Mouse (Mus musculus): ENCODE measurements around the gene Hectd4. TPM values are rescaled to one million over a fixed set of nuclear protein-coding genes. Genes with fewer than 3 reads are reported as not detected.

The Hectd4 gene
- polyA plus RNA-seq, 1 experiment from 2014 or later, result 14.9 TPM

- Histone ChIP-seq H3K4me3 (no peak overlapping the region), H3K4me2 (replicated peaks) (no peak overlapping the region), H3K9ac (replicated peaks) (no peak overlapping the region), H3K27ac (replicated peaks) (no peak overlapping the region), H3K36me3 (no peaks in the 10 kb centered on the region), H3K27me3 (no peaks in the 10 kb centered on the region), H3K4me1 (peaks cover 2% of the 10 kb centered on the region; the same call in 1 of the 2 replicates), H3K9me3 (no peaks in the 10 kb centered on the region)
- no peak for ATAC-seq (ENCODE audit: low FRiP score, low read depth)
- 74% methylated on average over 1 of the region's 1 CpGs for WGBS
Observed at GRCm38 (mm10) chr5:121242261-121242660, 22.2 kb downstream of the Hectd4 start.

GRCm38 (mm10) chr5:121242701-121243100 lies 22.7 kb downstream of the Hectd4 start:
- H3K9ac ChIP-seq (replicated peaks), result no peak overlapping the region
- WGBS, result 100% methylated on average over 1 of the region's 1 CpGs
- peaks cover 2% of the 10 kb centered on the region; the same call in 1 of the 2 replicates for H3K4me1 ChIP-seq
- H3K27ac ChIP-seq (replicated peaks), result no peak overlapping the region
- H3K27me3 ChIP-seq, result no peaks in the 10 kb centered on the region
- H3K9me3 ChIP-seq, result no peaks in the 10 kb centered on the region
- ATAC-seq (ENCODE audit: low FRiP score, low read depth), result no peak
- H3K4me2 ChIP-seq (replicated peaks), result no peak overlapping the region
- no peaks in the 10 kb centered on the region for H3K36me3 ChIP-seq
- H3K4me3 ChIP-seq, result no peak overlapping the region

GRCm38 (mm10) chr5:121243676-121244364 lies 23.8 kb downstream of the Hectd4 start:
- peaks cover 2% of the 10 kb centered on the region; the same call in 1 of the 2 replicates for H3K4me1 ChIP-seq
- no peak overlapping the region for H3K4me3 ChIP-seq
- no peaks in the 10 kb centered on the region for H3K36me3 ChIP-seq
- H3K4me2 ChIP-seq (replicated peaks), result no peak overlapping the region
- H3K9me3 ChIP-seq, result no peaks in the 10 kb centered on the region
- H3K9ac ChIP-seq (replicated peaks), result no peak overlapping the region
- 95% methylated on average over 1 of the region's 1 CpGs for WGBS
- no peaks in the 10 kb centered on the region for H3K27me3 ChIP-seq
- H3K27ac ChIP-seq (replicated peaks), result no peak overlapping the region
- no peak for ATAC-seq (ENCODE audit: low FRiP score, low read depth)

GRCm38 (mm10) chr5:121244365-121244731 lies 24.3 kb downstream of the Hectd4 start:
- Histone ChIP-seq H3K4me1 (peaks cover 2% of the 10 kb centered on the region; the same call in 1 of the 2 replicates), H3K36me3 (no peaks in the 10 kb centered on the region), H3K27ac (replicated peaks) (no peak overlapping the region), H3K27me3 (no peaks in the 10 kb centered on the region), H3K4me2 (replicated peaks) (no peak overlapping the region), H3K4me3 (no peak overlapping the region), H3K9ac (replicated peaks) (no peak overlapping the region), H3K9me3 (no peaks in the 10 kb centered on the region)
- 94% methylated on average over 5 of the region's 5 CpGs for WGBS
- no peak for ATAC-seq (ENCODE audit: low FRiP score, low read depth)

- H3K9me3 ChIP-seq, result no peaks in the 10 kb centered on the region
- no peak overlapping the region for H3K27ac ChIP-seq (replicated peaks)
- no peaks in the 10 kb centered on the region for H3K27me3 ChIP-seq
- H3K4me3 ChIP-seq, result no peak overlapping the region
- peaks cover 2% of the 10 kb centered on the region; the same call in 1 of the 2 replicates for H3K4me1 ChIP-seq
- no peak for ATAC-seq (ENCODE audit: low FRiP score, low read depth)
- 88% methylated on average over 7 of the region's 7 CpGs for WGBS
- H3K4me2 ChIP-seq (replicated peaks), result no peak overlapping the region
- no peaks in the 10 kb centered on the region for H3K36me3 ChIP-seq
- H3K9ac ChIP-seq (replicated peaks), result no peak overlapping the region
Observed at GRCm38 (mm10) chr5:121245201-121245600, 25.2 kb downstream of the Hectd4 start.

GRCm38 (mm10) chr5:121248766-121249394 lies 28.9 kb downstream of the Hectd4 start:
- no peak overlapping the region for H3K27ac ChIP-seq (replicated peaks)
- H3K27me3 ChIP-seq, result no peaks in the 10 kb centered on the region
- no peak overlapping the region for H3K9ac ChIP-seq (replicated peaks)
- peaks cover 2% of the 10 kb centered on the region for H3K36me3 ChIP-seq
- no peak for ATAC-seq (ENCODE audit: low FRiP score, low read depth)
- H3K9me3 ChIP-seq, result no peaks in the 10 kb centered on the region
- 91% methylated on average over 3 of the region's 3 CpGs for WGBS
- H3K4me3 ChIP-seq, result no peak overlapping the region
- H3K4me1 ChIP-seq, result peaks cover 2% of the 10 kb centered on the region; the same call in 1 of the 2 replicates
- H3K4me2 ChIP-seq (replicated peaks), result no peak overlapping the region

- no peak overlapping the region for H3K9ac ChIP-seq (replicated peaks)
- no peaks in the 10 kb centered on the region for H3K9me3 ChIP-seq
- ATAC-seq (ENCODE audit: low FRiP score, low read depth), result no peak
- WGBS, result 91% methylated on average over 3 of the region's 3 CpGs
- H3K4me1 ChIP-seq, result peaks cover 2% of the 10 kb centered on the region; the same call in 1 of the 2 replicates
- H3K27ac ChIP-seq (replicated peaks), result no peak overlapping the region
- H3K4me3 ChIP-seq, result no peak overlapping the region
- no peak overlapping the region for H3K4me2 ChIP-seq (replicated peaks)
- H3K27me3 ChIP-seq, result no peaks in the 10 kb centered on the region
- H3K36me3 ChIP-seq, result peaks cover 10% of the 10 kb centered on the region
Observed at GRCm38 (mm10) chr5:121249693-121250092, 29.7 kb downstream of the Hectd4 start.

- no peaks in the 10 kb centered on the region for H3K9me3 ChIP-seq
- peaks cover 17% of the 10 kb centered on the region for H3K36me3 ChIP-seq
- 86% methylated on average over 8 of the region's 8 CpGs for WGBS
- no peak overlapping the region for H3K4me2 ChIP-seq (replicated peaks)
- H3K27ac ChIP-seq (replicated peaks), result no peak overlapping the region
- no peaks in the 10 kb centered on the region for H3K27me3 ChIP-seq
- no peaks in the 10 kb centered on the region for H3K4me1 ChIP-seq
- H3K4me3 ChIP-seq, result no peak overlapping the region
- no peak for ATAC-seq (ENCODE audit: low FRiP score, low read depth)
- no peak overlapping the region for H3K9ac ChIP-seq (replicated peaks)
Observed at GRCm38 (mm10) chr5:121251813-121252212, 31.8 kb downstream of the Hectd4 start.

- 92% methylated on average over 18 of the region's 18 CpGs for WGBS
- no peak for ATAC-seq (ENCODE audit: low FRiP score, low read depth)
- Histone ChIP-seq H3K4me2 (replicated peaks) (no peak overlapping the region), H3K9ac (replicated peaks) (no peak overlapping the region), H3K9me3 (no peaks in the 10 kb centered on the region), H3K27ac (replicated peaks) (no peak overlapping the region), H3K36me3 (peaks cover 17% of the 10 kb centered on the region), H3K4me1 (no peaks in the 10 kb centered on the region), H3K4me3 (no peak overlapping the region), H3K27me3 (no peaks in the 10 kb centered on the region)
Observed at GRCm38 (mm10) chr5:121253816-121254497, 33.9 kb downstream of the Hectd4 start.

GRCm38 (mm10) chr5:121254977-121255376 lies 35.0 kb downstream of the Hectd4 start:
- Histone ChIP-seq H3K9me3 (no peaks in the 10 kb centered on the region), H3K36me3 (peaks cover 24% of the 10 kb centered on the region), H3K4me1 (no peaks in the 10 kb centered on the region), H3K9ac (replicated peaks) (no peak overlapping the region), H3K4me3 (no peak overlapping the region), H3K27me3 (no peaks in the 10 kb centered on the region), H3K4me2 (replicated peaks) (no peak overlapping the region), H3K27ac (replicated peaks) (no peak overlapping the region)
- ATAC-seq (ENCODE audit: low FRiP score, low read depth), result no peak
- 89% methylated on average over 7 of the region's 7 CpGs for WGBS

GRCm38 (mm10) chr5:121261806-121262205 lies 41.8 kb downstream of the Hectd4 start:
- ATAC-seq (ENCODE audit: low FRiP score, low read depth), result no peak
- 95% methylated on average over 3 of the region's 3 CpGs for WGBS
- H3K36me3 ChIP-seq, result peaks cover 33% of the 10 kb centered on the region
- H3K4me1 ChIP-seq, result no peaks in the 10 kb centered on the region
- H3K4me2 ChIP-seq (replicated peaks), result no peak overlapping the region
- H3K9me3 ChIP-seq, result no peaks in the 10 kb centered on the region
- H3K27ac ChIP-seq (replicated peaks), result no peak overlapping the region
- H3K27me3 ChIP-seq, result no peaks in the 10 kb centered on the region
- H3K4me3 ChIP-seq, result no peak overlapping the region
- H3K9ac ChIP-seq (replicated peaks), result no peak overlapping the region

GRCm38 (mm10) chr5:121262415-121262814 lies 42.4 kb downstream of the Hectd4 start:
- Histone ChIP-seq H3K4me1 (no peaks in the 10 kb centered on the region), H3K4me2 (replicated peaks) (no peak overlapping the region), H3K4me3 (no peak overlapping the region), H3K9me3 (no peaks in the 10 kb centered on the region), H3K27ac (replicated peaks) (no peak overlapping the region), H3K27me3 (no peaks in the 10 kb centered on the region), H3K9ac (replicated peaks) (no peak overlapping the region), H3K36me3 (peaks cover 34% of the 10 kb centered on the region)
- WGBS, result 92% methylated on average over 8 of the region's 8 CpGs
- ATAC-seq (ENCODE audit: low FRiP score, low read depth), result no peak

Measured in midbrain, embryonic 12.5 days (tissue).